Mouse (Mus musculus): ENCODE measurements around the gene Nsmce1.

Nsmce1 gene

GRCm38 (mm10) chr7:125490947-125491735 lies at the start of gene Nsmce1:
TSS of gene Nsmce1 (minus strand) at chr7:125491596.
- DNase-seq (ENCODE audit: low read depth, low spot score), result peak; percentile 95

DNA sequence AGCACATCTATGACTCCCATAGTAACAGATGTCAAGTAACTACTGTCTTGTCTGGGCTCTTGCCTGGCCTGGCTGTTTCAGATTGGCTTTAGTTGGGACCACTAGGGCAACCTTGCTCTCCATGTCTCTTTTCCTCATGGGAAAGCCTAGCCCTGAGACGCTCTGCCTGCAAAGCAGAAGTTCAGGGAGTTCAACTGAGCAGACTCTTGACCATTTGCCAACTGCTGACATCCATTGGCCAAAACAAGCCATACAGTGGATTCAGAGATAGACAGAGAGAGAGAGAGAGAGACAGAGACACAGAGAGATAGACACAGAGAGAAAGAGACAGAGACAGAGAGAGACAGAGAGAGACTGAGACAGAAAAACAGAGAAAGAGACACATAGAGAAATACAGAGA lies 49.6 kb upstream of the Nsmce1 start:
- DNase-seq (ENCODE audit: low read depth, low spot score), result no peak

- no peak for DNase-seq (ENCODE audit: low read depth, low spot score)
These were observed 48.0 kb upstream of the Nsmce1 start for GRCm38 (mm10) chr7:125539351-125539750.

GRCm38 (mm10) chr7:125527901-125528580 lies 36.6 kb upstream of the Nsmce1 start:
- no peak for DNase-seq (ENCODE audit: low read depth, low spot score)

DNA sequence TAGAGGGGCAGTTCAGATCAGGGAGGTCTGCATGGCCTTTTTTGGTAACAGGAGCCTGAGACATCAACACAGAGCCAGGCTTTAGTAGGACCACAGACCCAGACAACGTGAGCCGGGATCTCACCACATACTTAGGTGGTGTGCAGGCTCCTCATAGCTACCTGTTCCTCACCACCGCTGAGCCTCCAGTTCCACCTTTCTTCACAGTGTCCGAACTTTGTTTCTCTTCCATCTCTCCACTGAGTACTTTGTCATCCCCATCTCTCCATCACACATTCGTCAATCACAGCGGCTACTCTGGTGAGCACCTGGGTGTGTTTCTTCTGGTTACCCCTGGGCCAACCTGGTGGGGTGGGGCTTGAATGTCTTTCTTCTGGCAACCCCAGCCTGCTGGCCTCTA lies 35.8 kb upstream of the Nsmce1 start:
- no peak for DNase-seq (ENCODE audit: low read depth, low spot score)

DNA sequence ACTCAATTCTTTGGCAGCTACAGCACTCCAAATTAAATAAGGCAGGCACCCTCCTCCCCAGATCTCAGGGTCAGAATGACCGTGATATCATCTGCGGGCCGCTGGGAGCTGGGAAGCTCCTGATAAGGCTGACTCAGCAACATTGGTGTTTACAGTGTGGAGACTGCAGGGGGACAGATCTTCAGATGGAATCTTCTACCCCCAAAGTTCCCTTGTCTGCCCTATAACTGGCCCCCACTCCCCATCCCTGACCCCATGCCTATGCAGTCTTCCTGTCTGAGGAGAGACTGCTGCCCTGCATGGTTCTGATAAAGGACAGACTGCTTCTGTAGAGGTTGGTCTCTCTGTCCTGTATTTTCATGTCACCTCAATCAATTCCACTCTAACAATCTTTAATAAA lies 31.7 kb upstream of the Nsmce1 start:
- no peak for DNase-seq (ENCODE audit: low read depth, low spot score)

DNA sequence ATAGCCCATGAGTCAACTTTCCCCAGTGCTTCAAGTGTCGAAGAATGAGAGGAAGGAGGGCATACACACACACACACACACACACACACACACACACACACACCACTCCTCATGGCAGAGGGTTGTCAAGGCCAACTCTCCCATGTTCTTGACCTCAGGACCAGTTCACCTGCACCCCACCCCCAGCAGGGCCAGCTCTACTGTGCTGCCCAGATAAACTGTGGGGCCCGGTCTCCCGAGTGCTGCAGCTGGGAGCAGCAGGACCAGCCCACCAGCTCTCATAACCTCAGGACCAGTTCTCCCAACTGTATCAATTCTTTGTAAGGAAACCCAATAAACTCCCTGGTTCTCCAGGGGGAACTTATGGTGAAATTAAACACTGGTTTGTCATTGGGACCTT lies 28.3 kb upstream of the Nsmce1 start:
- no peak for DNase-seq (ENCODE audit: low read depth, low spot score)

DNA sequence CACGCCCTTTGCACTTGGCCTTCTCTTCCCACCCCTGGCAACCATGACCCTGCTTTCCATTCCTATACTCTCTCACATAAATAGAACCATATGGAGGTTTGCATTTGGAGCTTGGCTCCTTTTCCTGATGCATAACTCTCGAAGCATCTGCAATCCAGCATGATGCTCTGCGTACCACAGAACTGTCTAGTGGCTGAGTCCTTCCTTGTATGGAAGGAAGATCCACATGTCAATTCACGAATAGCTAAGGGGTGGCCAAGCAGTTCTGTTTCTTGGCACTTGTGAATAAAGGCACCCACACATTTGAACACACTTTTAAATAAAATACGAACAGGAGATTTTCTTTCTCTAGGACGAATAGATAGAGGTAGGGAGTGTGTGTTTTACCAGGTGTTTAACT lies 26.1 kb upstream of the Nsmce1 start:
- DNase-seq (ENCODE audit: low read depth, low spot score), result no peak

- no peak for DNase-seq (ENCODE audit: low read depth, low spot score)
These were observed 25.3 kb upstream of the Nsmce1 start for GRCm38 (mm10) chr7:125516723-125517122.

DNA sequence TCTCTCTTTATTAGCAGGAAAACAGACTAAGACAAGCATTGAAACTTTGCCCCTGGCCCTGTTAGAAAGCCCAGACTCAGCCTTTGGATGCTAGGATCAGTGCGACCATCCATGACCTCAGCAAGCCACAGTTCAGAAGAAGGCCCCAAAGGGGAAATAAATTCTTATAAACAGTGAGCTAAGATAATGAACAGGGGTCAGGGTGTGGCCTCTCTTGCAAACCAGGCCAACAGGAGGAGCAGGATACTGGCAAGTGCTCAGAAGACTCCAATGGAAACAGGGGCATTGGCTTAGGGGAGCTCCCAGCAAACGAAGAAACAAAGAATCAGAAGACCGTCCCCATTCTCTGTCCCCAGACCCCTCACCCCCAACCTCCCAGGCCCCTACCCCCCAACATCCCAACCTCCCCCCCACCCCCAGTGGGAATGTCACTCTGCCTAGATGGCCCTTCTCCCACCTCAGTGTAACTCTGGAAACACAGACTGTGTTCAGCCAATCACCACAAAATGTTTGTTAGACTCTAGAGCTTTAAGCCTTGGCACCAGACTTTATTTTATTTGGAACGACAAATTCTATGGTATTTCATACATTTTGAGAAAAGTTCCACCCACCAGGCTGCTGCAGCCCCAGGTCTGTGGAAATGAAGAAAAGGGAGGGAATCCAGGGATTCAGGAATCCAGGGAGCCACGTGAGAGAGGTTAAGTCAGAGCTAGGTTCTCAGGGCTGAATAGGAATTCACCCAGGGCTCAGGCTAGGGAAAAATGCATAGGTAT lies 23.9 kb upstream of the Nsmce1 start:
- no peak for DNase-seq (ENCODE audit: low read depth, low spot score)

- DNase-seq (ENCODE audit: low read depth, low spot score), result no peak
These were observed 20.5 kb upstream of the Nsmce1 start for GRCm38 (mm10) chr7:125511852-125512251.

DNA sequence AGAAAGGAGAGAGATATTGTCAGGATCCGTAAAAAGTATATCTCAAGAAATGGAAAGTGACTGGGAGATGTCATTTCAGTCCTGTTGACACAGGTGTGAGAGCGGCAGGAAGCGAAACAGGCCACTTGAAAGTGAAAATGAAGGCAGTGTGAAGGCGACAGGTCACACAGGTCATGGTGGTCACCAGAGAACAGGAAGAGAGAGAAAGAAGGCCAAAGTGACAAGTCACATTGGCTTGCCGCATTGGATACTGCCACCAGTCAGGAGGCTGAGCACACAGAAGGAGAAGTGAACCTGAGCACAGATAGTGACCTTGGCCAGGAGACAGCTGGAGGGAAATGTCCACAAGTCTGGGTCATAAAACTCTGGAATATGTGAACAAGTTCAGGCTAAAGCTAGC lies 20.0 kb upstream of the Nsmce1 start:
- DNase-seq (ENCODE audit: low read depth, low spot score), result no peak

GRCm38 (mm10) chr7:125507279-125507678 lies 15.9 kb upstream of the Nsmce1 start:
- no peak for DNase-seq (ENCODE audit: low read depth, low spot score)

DNA sequence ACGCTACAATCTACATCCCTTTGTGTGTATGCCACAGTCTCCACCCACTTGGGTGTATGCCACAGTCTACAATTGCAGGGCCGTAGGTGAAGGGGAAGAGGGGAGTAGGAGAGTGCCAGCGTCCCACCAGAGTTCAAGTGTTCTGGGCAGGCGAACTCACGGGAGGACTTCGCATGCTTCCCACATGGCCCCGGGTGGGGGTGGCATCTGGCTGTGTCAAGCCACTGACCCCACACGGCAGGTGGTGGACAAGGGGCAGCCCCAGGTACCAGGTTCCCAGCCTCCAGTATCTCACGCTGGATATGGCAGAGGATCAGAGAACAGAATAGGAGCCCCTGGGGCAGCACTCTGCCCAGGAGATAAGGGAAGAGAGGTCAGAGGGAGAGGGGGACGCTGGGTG lies 14.2 kb upstream of the Nsmce1 start:
- no peak for DNase-seq (ENCODE audit: low read depth, low spot score)

DNA sequence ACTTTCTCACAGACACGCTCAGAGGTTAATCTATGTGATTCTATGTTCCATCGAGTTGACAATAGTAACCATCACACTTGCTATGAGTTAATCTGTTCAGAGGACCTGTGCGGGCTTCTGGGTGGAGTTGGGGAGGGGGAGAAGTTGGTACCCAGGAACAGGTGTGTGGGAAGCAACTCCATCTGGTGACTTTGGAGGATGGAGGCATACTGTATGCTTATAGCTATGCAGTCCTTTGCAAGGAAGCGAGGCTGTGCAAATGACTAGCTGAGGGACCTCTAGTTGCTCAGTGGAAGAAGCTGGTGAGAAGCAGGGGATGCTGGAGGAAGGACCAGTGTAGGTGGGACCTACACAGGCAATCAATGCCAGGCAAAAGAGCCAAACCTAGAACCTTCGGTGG lies 13.2 kb upstream of the Nsmce1 start:
- no peak for DNase-seq (ENCODE audit: low read depth, low spot score)

- no peak for DNase-seq (ENCODE audit: low read depth, low spot score)
These were observed 12.1 kb upstream of the Nsmce1 start for GRCm38 (mm10) chr7:125503374-125504092.

DNA sequence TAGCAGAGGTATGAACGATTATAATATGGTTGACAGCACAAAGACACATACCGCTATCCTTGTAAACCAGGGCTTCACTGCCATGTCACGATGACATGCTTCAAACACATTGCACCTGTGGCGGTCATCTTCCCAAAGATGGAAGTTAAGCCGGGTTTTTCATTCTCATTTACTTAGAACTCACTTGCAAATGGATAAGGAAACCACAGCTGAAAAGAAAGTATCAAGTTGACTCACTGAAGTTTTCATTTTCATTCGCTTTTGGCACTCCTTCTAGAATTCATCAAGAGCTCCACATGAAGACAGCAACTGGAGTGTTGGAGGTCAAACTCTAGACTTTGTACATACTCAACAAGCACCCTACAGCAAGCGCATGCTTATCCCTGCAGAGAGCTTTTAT lies 9.5 kb upstream of the Nsmce1 start:
- DNase-seq (ENCODE audit: low read depth, low spot score), result no peak

DNA sequence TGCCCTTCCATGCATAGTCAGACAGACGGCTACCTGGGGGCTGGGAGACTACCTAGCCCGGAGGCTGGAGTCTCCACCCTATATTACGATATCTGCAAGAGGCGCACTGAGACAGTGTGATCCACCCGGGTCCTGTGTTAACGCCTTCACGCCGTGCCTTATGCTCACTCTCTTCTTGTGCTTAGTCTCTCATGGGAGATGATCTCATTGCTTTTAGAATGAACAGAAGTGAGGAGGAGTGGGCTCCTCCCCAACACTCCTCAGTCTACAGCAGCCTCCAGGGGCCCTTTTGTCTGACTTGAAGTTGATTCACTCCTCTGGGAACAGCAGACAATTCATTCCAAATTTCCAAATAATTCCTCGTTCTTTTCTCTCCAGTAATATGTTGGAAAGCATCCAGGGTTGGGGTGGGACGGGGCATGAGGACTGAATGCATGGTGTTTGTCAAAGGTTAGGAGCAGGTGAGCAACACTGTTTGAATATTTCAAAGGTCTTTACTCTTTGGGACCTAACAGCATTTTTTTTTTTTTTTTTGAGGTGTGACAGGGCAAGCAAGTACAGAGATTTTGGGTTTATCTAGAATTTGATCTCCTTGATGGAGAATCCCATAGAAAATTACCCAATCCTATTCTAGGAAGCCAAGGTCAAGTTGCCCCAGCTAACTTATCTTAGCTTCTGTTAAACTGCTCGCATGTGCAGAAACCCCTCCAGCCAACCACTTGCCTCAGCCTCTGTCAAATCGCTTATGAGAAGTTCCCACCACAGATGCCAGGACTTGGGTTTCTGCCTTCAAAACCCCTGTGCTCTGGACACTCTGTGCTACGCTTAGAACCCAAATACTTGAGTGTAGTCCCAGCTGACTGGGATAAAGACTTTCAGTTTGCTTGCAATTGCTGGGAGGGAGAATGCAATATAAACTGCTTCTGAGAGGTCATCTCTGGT lies 8.8 kb upstream of the Nsmce1 start:
- DNase-seq (ENCODE audit: low read depth, low spot score), result no peak

DNA sequence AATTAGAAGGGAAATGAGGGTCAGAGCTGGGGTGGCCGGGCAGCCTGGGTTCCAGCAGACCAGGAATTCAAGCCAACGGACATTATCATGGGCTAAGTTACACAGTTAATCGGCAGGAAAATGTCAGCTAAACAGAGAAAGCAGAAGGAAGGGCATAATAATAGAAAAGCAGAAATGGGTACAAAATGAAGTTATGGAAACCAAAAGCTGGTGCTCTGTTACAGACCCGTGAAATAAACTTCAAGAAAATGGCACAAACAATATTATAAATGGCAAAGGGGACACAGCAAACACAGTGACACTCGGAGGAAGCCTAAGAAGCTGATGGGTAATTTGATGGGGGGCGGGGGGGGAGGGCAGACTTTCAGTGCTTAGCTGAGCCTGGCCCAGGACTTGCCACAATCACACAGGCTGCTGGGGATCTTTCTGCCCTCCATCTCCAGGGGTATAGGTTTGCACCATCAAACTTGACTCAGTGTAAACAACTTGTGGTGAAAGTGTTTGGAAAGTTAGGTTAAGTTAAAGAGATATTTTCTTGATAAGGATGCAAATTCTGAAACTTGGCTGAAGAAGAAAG lies 4.6 kb upstream of the Nsmce1 start:
- no peak for DNase-seq (ENCODE audit: low read depth, low spot score)

DNA sequence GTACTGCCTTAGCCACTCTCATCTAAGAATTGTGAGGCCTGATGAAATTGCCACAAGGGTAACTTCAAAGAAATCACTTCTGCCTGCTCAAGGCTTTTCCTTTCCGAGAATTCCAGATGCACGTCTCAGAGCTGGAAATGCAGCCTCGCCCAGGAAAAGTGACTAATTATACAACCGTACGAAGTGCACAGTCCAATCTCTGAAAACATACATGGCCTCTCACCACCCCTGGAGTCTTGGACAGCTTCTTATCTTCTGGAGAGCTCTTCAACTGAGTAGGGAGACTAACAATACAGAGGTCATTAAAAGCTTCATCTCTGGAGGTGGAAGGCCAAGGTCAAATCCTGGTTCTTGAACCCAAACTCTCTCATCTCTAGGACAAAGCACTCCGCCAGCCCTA lies 1.2 kb upstream of the Nsmce1 start:
- DNase-seq (ENCODE audit: low read depth, low spot score), result no peak
